Mouse (Mus musculus): ENCODE measurements around the gene Clca3a1. TPM values are rescaled to one million over a fixed set of nuclear protein-coding genes. Genes with fewer than 3 reads are reported as not detected.

Gene Clca3a1
- polyA plus RNA-seq (2012; rRNA removed) = 5.5 and 6.9 TPM in 2 replicates

DNA sequence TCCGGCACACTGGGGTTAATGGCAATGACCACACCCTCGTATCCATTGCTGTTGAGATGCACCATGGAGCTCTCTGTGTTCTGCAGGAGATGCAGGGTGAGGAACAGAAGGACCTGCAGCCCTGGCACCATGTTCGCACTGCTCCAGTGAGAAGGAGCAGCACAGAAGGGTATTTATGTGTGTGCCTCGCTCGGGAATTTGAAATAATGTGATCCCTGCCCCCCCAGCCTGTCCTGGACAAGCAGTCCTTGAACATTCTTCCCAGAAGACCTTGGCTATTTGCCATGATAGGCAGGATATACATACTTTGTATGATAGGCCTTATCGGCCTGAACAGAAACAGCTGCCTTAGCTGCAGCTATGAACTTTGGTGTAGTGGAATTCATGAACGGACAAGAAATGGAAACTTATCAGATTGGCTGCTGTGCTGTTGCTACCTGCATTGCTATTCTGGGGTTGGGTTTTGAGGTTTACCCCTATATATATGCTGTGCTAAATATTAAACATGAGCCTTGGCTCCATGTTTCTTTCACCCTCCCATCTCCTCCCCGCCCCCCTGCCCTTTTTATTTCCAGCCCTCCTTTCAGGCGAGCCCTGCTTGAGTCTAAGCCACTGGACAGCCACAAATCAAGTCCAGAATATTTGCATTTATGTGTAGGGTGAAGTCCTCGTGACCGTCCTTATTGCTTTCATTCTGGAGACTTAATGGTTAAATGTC lies at the start of gene Clca3a1:
Gene Clca3a1, minus strand, starts transcription at position 386 of the 718 bp plus-strand sequence.

DNA sequence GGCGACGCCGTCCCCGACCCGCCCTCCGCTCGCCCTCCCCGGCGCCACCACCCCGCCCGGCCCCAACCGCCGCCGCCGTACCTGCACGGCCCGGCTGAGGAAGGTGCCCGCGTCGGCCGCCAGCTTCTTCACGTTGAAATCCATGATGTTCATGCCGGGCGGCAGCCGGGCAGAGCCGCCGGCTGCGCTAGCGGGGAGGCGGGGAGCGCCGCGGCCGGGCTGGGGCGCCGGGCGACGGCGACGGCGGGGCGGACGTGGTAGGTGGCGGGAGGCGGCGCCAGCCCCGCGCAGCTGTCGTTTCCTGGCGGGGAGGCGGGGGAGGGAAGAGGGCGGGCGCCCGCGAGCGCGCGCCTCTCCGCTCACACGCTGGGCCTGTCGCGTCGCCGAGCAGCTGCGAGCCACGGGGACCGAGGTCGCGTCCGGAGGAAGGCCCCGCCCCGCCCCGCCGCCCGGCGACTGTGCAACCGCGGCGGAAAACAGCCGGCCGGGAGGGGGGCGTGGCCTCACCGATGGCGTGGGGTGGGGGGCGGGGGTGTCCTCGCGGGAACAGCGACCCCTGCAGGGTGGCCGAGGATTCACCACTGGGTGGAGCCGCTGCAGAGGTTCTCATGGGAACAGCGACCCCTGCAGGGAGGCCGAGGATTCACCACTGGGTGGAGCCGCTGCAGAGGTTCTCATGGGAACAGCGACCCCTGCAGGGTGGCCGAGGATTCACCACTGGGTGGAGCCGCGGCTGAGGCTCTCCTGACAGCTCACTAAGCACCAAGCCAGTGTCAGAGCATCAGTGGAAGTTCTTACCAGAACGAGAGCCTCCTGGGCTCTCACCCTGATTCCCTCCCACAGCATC lies 40.7 kb downstream of the Clca3a1 start, which contains the start of gene Sh3glb1:
Gene Sh3glb1, minus strand, starts transcription at position 435 of the 847 bp plus-strand sequence.

Other genes starting within 250 kb of the Clca3a1 start
- gene Hs2st1, start 190.8 kb downstream of the Clca3a1 start, polyA plus RNA-seq (2012; rRNA removed) = 2.7 and 3.0 TPM in 2 replicates
- gene Selenof, start 190.7 kb downstream of the Clca3a1 start, polyA plus RNA-seq (2012; rRNA removed) = 144 and 174 TPM in 2 replicates
- gene Sh3glb1, start 40.6 kb downstream of the Clca3a1 start, polyA plus RNA-seq (2012; rRNA removed) = 8.7 and 14.3 TPM in 2 replicates
- not detected in 2 replicates for gene Clca3a2, start 58.5 kb upstream of the Clca3a1 start, polyA plus RNA-seq (2012; rRNA removed)
- not detected in 2 replicates for gene Clca3b, start 88.4 kb upstream of the Clca3a1 start, polyA plus RNA-seq (2012; rRNA removed)
- not detected in 2 replicates for gene Clca4b, start 171.6 kb upstream of the Clca3a1 start, polyA plus RNA-seq (2012; rRNA removed)
- not detected in 2 replicates for gene Clca4a, start 214.1 kb upstream of the Clca3a1 start, polyA plus RNA-seq (2012; rRNA removed)